Mouse (Mus musculus): Measurements from ENCODE around the gene Kdm1a. TPM values are rescaled to one million over a fixed set of nuclear protein-coding genes. Genes with fewer than 3 reads are reported as not detected.

Kdm1a gene
- polyA plus RNA-seq, 1 experiment from 2014 or later: 69.9 TPM

DNA sequence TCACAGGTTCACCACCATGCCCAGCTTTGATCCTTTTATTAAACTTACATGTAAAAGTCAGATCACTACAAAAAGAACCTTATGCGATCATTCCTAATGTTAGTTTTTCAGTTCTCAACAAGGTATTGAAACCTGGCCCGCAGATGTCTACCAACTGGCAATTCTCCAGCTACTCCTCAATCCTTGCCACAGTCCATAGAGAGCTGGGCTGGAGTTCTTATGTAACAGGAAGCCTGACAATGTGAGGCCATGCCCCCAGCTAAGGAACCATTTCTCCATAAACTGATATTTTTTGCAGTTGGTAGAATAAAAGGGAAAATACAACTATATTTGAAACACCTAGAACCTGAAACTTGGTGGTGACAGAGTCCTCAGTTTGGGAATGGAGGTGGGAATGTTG, 42.8 kb downstream of the Kdm1a start:
- H3K4me2 ChIP-seq (replicated peaks; ENCODE audit: low read depth, low read length): no peak overlapping the region

DNA sequence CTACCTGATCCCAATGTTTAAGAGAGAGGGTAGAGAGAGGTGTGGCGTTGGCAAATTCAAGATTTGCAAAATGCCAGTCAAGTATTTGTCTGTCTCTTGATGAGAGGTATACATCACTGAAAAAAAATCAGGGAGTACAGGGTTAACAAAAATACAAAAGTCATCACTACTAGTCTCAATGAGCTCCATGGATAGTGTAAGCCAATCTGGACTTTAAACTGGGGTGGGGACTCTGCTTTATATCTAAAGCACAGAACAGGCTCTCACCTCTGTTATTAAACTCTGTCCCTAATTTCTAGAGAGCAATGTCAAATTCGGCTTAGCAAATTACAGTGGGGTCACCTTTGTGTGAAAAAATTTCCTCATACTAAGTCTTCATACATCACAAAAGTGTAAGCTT, 44.9 kb downstream of the Kdm1a start:
- Histone ChIP-seq H3K4me3 (ENCODE audit: low read length) (no peak overlapping the region), H3K27ac (ENCODE audit: low read depth, low read length) (no peak overlapping the region), H3K4me1 (ENCODE audit: control insufficient read depth, insufficient read depth, low read length) (no peaks in the 10 kb centered on the region), H3K27me3 (ENCODE audit: control insufficient read depth, insufficient read depth, low read length) (no peaks in the 10 kb centered on the region), H3K36me3 (ENCODE audit: control insufficient read depth, insufficient read depth, low read length) (peaks cover 94% of the 10 kb centered on the region), H3K9ac (ENCODE audit: low read depth, low read length) (no peak overlapping the region), H3K9me3 (ENCODE audit: control insufficient read depth, low read length) (no peaks in the 10 kb centered on the region), H3K4me2 (replicated peaks; ENCODE audit: low read depth, low read length) (no peak overlapping the region)
- ATAC-seq (ENCODE audit: low FRiP score, low TSS enrichment): no peak
- 91% methylated on average over 2 of the region's 2 CpGs for WGBS

More for the DNA sequence above, 42.8 kb downstream of the Kdm1a start:
- no peak for ATAC-seq (ENCODE audit: low FRiP score, low TSS enrichment)
- Histone ChIP-seq H3K9me3 (ENCODE audit: control insufficient read depth, low read length) (no peaks in the 10 kb centered on the region), H3K4me3 (ENCODE audit: low read length) (no peak overlapping the region), H3K4me1 (ENCODE audit: control insufficient read depth, insufficient read depth, low read length) (no peaks in the 10 kb centered on the region), H3K9ac (ENCODE audit: low read depth, low read length) (no peak overlapping the region), H3K27ac (ENCODE audit: low read depth, low read length) (no peak overlapping the region), H3K36me3 (ENCODE audit: control insufficient read depth, insufficient read depth, low read length) (peaks cover 90% of the 10 kb centered on the region), H3K27me3 (ENCODE audit: control insufficient read depth, insufficient read depth, low read length) (no peaks in the 10 kb centered on the region)
- 91% methylated on average over 2 of the region's 2 CpGs for WGBS

DNA sequence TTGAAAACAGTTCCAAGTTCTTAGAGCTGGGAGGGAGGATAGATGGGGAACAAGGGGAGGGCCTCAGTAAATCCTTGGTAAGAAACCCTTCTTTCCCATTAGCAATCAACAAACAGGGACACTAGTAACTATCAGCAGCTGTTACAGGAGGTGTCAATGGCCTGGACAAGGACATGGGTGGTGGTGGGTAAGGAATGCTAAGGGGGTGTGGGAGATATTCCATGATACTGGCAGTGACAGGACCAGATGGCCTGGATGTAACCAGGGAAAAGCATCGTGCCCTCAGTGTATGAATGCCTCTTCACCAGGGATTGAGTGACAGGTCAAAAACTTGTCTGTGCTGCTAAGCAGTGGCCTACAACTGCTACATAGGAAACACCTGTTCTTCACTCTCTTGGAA, 49.4 kb downstream of the Kdm1a start:
- Histone ChIP-seq H3K4me1 (ENCODE audit: control insufficient read depth, insufficient read depth, low read length) (0 out of 2 replicates have a peak, but pooled peaks cover 4% of the 10 kb centered on the region), H3K9me3 (ENCODE audit: control insufficient read depth, low read length) (no peaks in the 10 kb centered on the region), H3K27ac (ENCODE audit: low read depth, low read length) (no peak overlapping the region), H3K9ac (ENCODE audit: low read depth, low read length) (no peak overlapping the region), H3K36me3 (ENCODE audit: control insufficient read depth, insufficient read depth, low read length) (peaks cover 96% of the 10 kb centered on the region), H3K27me3 (ENCODE audit: control insufficient read depth, insufficient read depth, low read length) (no peaks in the 10 kb centered on the region), H3K4me2 (replicated peaks; ENCODE audit: low read depth, low read length) (no peak overlapping the region), H3K4me3 (ENCODE audit: low read length) (no peak overlapping the region)
- WGBS: 77% methylated on average over 1 of the region's 1 CpGs
- no peak for ATAC-seq (ENCODE audit: low FRiP score, low TSS enrichment)

DNA sequence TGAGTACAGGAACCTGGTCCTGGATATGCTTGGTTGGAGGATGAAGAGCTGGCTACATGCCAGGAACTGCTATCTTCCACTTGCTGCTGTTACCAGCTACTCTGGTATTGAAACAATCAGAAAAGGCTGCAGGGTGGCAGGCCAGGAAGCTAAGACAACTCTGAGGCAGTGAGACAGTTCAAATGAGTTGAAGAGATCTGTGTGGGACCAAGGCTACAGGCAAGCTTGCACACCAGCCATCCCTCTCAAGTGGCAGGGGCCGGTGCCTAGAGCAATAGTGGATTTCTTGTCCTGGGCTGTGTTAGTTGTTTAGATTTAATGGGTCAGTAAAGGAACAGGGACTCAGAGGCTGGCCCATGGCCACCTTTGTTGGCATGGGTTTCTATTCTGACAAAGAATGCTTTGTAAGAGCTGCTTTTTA, 54.1 kb downstream of the Kdm1a start:
- no peak overlapping the region for H3K4me3 ChIP-seq (ENCODE audit: low read length)
- H3K4me2 ChIP-seq (replicated peaks; ENCODE audit: low read depth, low read length): no peak overlapping the region
- peaks cover 93% of the 10 kb centered on the region for H3K36me3 ChIP-seq (ENCODE audit: control insufficient read depth, insufficient read depth, low read length)
- no peak overlapping the region for H3K9ac ChIP-seq (ENCODE audit: low read depth, low read length)
- no peaks in the 10 kb centered on the region for H3K9me3 ChIP-seq (ENCODE audit: control insufficient read depth, low read length)
- 100% methylated on average over 1 of the region's 1 CpGs for WGBS
- 0 out of 2 replicates have a peak, but pooled peaks cover 4% of the 10 kb centered on the region for H3K4me1 ChIP-seq (ENCODE audit: control insufficient read depth, insufficient read depth, low read length)
- H3K27ac ChIP-seq (ENCODE audit: low read depth, low read length): no peak overlapping the region
- no peaks in the 10 kb centered on the region for H3K27me3 ChIP-seq (ENCODE audit: control insufficient read depth, insufficient read depth, low read length)
- ATAC-seq (ENCODE audit: low FRiP score, low TSS enrichment): no peak

DNA sequence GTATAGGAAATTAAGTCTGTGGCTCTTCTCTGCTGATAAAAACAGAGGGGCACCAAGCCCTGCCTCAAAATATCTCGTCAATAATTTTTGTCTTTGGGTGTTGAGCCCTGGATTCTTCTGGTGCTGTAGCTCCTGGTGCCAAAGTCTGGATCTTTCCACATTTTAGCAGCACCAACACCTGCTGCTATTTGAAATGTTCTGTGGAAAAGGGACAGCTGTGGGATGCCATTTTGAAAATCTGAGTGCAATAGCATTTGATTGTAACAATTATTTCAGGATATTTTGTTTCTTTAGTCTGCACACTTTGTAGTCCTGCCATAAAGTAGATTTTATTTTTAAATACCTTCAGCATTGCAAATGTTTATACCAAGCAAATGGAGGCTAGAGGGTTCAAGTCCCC, 54.8 kb downstream of the Kdm1a start:
- no peak for ATAC-seq (ENCODE audit: low FRiP score, low TSS enrichment)
- Histone ChIP-seq H3K9ac (ENCODE audit: low read depth, low read length) (no peak overlapping the region), H3K4me3 (ENCODE audit: low read length) (no peak overlapping the region), H3K4me2 (replicated peaks; ENCODE audit: low read depth, low read length) (no peak overlapping the region), H3K9me3 (ENCODE audit: control insufficient read depth, low read length) (no peaks in the 10 kb centered on the region), H3K27me3 (ENCODE audit: control insufficient read depth, insufficient read depth, low read length) (no peaks in the 10 kb centered on the region), H3K36me3 (ENCODE audit: control insufficient read depth, insufficient read depth, low read length) (peaks cover 93% of the 10 kb centered on the region), H3K27ac (ENCODE audit: low read depth, low read length) (no peak overlapping the region), H3K4me1 (ENCODE audit: control insufficient read depth, insufficient read depth, low read length) (0 out of 2 replicates have a peak, but pooled peaks cover 4% of the 10 kb centered on the region)
- 81% methylated on average over 1 of the region's 1 CpGs for WGBS

DNA sequence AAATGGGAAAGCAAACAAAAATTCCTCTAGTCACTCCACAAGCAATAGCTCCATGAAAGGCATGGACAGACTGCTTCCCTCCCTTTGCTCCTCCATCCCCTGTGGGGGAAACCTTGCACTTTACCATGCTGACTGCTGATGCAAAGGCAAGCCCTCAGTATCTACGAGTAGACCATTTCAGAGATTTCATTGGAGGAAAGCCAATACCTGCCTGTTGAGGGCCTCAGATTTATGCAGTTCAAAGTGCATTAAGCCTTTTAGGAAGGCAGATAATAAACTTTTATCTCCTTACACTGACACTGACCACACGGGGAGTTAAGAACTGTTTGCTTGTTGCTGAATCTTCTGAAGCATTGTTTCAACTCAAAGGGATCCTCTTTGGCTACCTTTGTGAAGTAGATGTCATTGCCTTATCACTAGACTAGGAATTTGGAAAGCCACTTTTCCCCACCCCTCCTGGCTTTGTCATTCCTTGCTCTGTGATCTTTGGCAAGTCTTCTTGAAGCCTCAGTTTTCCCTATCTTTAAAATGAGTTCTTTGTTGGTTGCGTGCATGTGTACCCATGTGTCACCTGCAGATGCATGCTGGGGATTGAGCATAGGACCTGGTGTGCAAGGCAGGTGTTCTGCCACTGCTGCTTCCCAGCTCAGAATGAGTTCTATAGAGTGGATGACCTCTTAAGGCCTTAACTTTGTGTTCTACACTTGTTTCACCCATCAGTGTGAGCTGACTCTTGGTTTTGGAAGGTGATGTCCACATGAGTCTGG, 56.1 kb downstream of the Kdm1a start:
- Histone ChIP-seq H3K4me3 (ENCODE audit: low read length) (no peak overlapping the region), H3K4me2 (replicated peaks; ENCODE audit: low read depth, low read length) (no peak overlapping the region), H3K9ac (ENCODE audit: low read depth, low read length) (no peak overlapping the region), H3K27me3 (ENCODE audit: control insufficient read depth, insufficient read depth, low read length) (no peaks in the 10 kb centered on the region), H3K27ac (ENCODE audit: low read depth, low read length) (no peak overlapping the region), H3K9me3 (ENCODE audit: control insufficient read depth, low read length) (no peaks in the 10 kb centered on the region), H3K36me3 (ENCODE audit: control insufficient read depth, insufficient read depth, low read length) (peaks cover 93% of the 10 kb centered on the region), H3K4me1 (ENCODE audit: control insufficient read depth, insufficient read depth, low read length) (0 out of 2 replicates have a peak, but pooled peaks cover 4% of the 10 kb centered on the region)
- WGBS: 63% methylated on average over 3 of the region's 3 CpGs
- ATAC-seq (ENCODE audit: low FRiP score, low TSS enrichment): no peak

DNA sequence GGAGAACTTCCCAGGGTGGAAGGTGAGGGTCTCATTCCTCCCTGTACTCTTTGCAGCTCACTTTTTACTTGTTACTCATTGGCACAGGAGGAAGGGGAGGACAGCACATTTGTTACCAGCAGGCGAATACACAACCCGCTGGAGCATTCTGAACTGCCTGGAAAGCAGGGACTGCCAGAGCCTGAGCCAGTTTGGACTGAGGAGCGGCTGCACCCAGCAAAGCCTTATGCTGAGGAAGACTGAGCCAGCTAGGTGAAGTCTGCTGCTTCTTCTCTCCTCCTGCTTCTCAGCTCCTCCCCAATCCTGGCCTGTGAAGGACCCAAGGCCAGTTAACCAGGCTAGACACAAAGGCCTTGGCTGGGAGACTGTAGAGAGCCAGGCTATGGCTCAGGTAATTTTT, 57.4 kb downstream of the Kdm1a start:
- H3K9ac ChIP-seq (ENCODE audit: low read depth, low read length): no peak overlapping the region
- H3K9me3 ChIP-seq (ENCODE audit: control insufficient read depth, low read length): no peaks in the 10 kb centered on the region
- 0 out of 2 replicates have a peak, but pooled peaks cover 4% of the 10 kb centered on the region for H3K4me1 ChIP-seq (ENCODE audit: control insufficient read depth, insufficient read depth, low read length)
- H3K27me3 ChIP-seq (ENCODE audit: control insufficient read depth, insufficient read depth, low read length): no peaks in the 10 kb centered on the region
- ATAC-seq (ENCODE audit: low FRiP score, low TSS enrichment): no peak
- H3K4me2 ChIP-seq (replicated peaks; ENCODE audit: low read depth, low read length): no peak overlapping the region
- H3K36me3 ChIP-seq (ENCODE audit: control insufficient read depth, insufficient read depth, low read length): peaks cover 91% of the 10 kb centered on the region
- 96% methylated on average over 3 of the region's 3 CpGs for WGBS
- no peak overlapping the region for H3K27ac ChIP-seq (ENCODE audit: low read depth, low read length)
- H3K4me3 ChIP-seq (ENCODE audit: low read length): no peak overlapping the region

DNA sequence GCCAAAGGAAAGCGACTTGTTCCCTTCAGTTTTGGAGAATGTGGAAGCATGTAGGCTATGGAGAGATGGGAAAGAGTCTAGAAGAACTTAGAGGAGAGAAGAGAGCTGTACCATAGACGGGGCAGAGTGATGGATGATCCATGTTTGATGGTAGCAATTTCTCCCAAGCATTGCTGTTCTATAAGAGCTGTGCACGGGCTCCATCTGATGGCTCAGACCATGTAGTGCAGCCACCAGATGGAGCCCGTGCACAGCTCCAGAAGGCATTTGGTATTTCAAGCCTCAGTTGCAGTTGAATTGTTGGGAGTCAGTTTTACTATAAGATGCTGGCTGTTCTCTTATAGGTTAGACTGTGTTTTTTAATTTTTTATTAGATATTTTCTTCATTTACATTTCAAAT, 76.1 kb downstream of the Kdm1a start:
- WGBS: 18% methylated on average over 4 of the region's 4 CpGs
- no peak overlapping the region for H3K4me2 ChIP-seq (replicated peaks; ENCODE audit: low read depth, low read length)
- peak; percentile 68; the same call in 1 of the 2 replicates for ATAC-seq (ENCODE audit: low FRiP score, low TSS enrichment)
- no peak overlapping the region for H3K4me3 ChIP-seq (ENCODE audit: low read length)
- H3K9me3 ChIP-seq (ENCODE audit: control insufficient read depth, low read length): no peaks in the 10 kb centered on the region
- no peak overlapping the region for H3K9ac ChIP-seq (ENCODE audit: low read depth, low read length)
- no peak overlapping the region for H3K27ac ChIP-seq (ENCODE audit: low read depth, low read length)
- H3K27me3 ChIP-seq (ENCODE audit: control insufficient read depth, insufficient read depth, low read length): no peaks in the 10 kb centered on the region
- H3K4me1 ChIP-seq (ENCODE audit: control insufficient read depth, insufficient read depth, low read length): no peaks in the 10 kb centered on the region
- peaks cover 5% of the 10 kb centered on the region; the same call in 1 of the 2 replicates for H3K36me3 ChIP-seq (ENCODE audit: control insufficient read depth, insufficient read depth, low read length)

DNA sequence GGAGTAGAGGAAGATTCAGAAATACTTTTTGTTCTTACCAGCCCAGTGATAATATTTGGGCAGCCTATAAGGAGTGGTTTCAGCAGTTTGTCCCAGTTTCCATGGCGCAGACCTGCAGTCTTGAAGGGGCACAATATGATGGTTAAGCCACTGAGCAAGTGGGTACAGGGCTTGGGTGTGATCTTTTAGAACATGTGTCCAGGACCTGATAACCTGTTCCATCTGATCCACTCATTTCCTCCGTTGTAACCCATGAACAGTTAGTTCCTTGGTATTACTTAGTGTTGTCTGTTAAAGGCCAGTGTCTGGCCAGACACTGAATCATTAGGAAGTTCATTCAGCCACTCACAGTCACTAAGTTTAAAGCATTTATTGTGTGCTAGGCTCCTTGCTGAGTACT, 78.2 kb downstream of the Kdm1a start:
- WGBS: 82% methylated on average over 2 of the region's 2 CpGs
- Histone ChIP-seq H3K4me2 (replicated peaks; ENCODE audit: low read depth, low read length) (no peak overlapping the region), H3K27ac (ENCODE audit: low read depth, low read length) (no peak overlapping the region), H3K36me3 (ENCODE audit: control insufficient read depth, insufficient read depth, low read length) (peaks cover 5% of the 10 kb centered on the region; the same call in 1 of the 2 replicates), H3K9ac (ENCODE audit: low read depth, low read length) (no peak overlapping the region), H3K27me3 (ENCODE audit: control insufficient read depth, insufficient read depth, low read length) (no peaks in the 10 kb centered on the region), H3K9me3 (ENCODE audit: control insufficient read depth, low read length) (no peaks in the 10 kb centered on the region), H3K4me3 (ENCODE audit: low read length) (no peak overlapping the region), H3K4me1 (ENCODE audit: control insufficient read depth, insufficient read depth, low read length) (no peaks in the 10 kb centered on the region)
- no peak for ATAC-seq (ENCODE audit: low FRiP score, low TSS enrichment)
